Mouse (Mus musculus): ENCODE measurements at regions not wholly inside any gene's neighbourhood (a gene's known extent, or its start where the extent isn't known, plus 50 kb on each side); places are given as distances from the start of the nearest gene placed in this dataset.
A peak's percentile ranks its signal among the peaks of the same experiment; 100 is the strongest.

- Histone ChIP-seq H3K4me3 (ENCODE audit: low read depth, low read length) (no peak overlapping the region), H3K4me1 (replicated peaks; ENCODE audit: control insufficient read depth, insufficient read depth, low read length) (no peaks in the 10 kb centered on the region), H3K27me3 (replicated peaks; ENCODE audit: control insufficient read depth, insufficient read depth, low read length) (no peaks in the 10 kb centered on the region), H3K27ac (ENCODE audit: low read depth) (no peak overlapping the region), H3K9me3 (ENCODE audit: control insufficient read depth, low read length) (no peaks in the 10 kb centered on the region), H3K9ac (ENCODE audit: low read length) (no peak overlapping the region), H3K36me3 (ENCODE audit: control insufficient read depth, insufficient read depth, low read length) (no peaks in the 10 kb centered on the region), H3K4me2 (ENCODE audit: low read length) (no peak overlapping the region)
- ATAC-seq (replicated peaks; ENCODE audit: low FRiP score, low TSS enrichment, low read depth) (no peak), DNase-seq (ENCODE audit: low spot score) (no peak)
- 74% methylated on average over 4 of the region's 4 CpGs for WGBS
Observed at GRCm38 (mm10) chr6:17187106-17187505, 93.9 kb upstream of the Cav2 start.

GRCm38 (mm10) chr6:17195538-17195937, 85.4 kb upstream of the Cav2 start:
- 69% methylated on average over 4 of the region's 4 CpGs for WGBS
- no peak overlapping the region for H3K4me3 ChIP-seq (ENCODE audit: low read depth, low read length)
- H3K4me1 ChIP-seq (replicated peaks; ENCODE audit: control insufficient read depth, insufficient read depth, low read length), result peaks cover 7% of the 10 kb centered on the region; the same call in 1 of the 2 replicates
- no peaks in the 10 kb centered on the region for H3K27me3 ChIP-seq (replicated peaks; ENCODE audit: control insufficient read depth, insufficient read depth, low read length)
- H3K36me3 ChIP-seq (ENCODE audit: control insufficient read depth, insufficient read depth, low read length), result no peaks in the 10 kb centered on the region
- H3K9me3 ChIP-seq (ENCODE audit: control insufficient read depth, low read length), result no peaks in the 10 kb centered on the region
- H3K9ac ChIP-seq (ENCODE audit: low read length), result no peak overlapping the region
- no peak overlapping the region for H3K27ac ChIP-seq (ENCODE audit: low read depth)
- no peak for ATAC-seq (replicated peaks; ENCODE audit: low FRiP score, low TSS enrichment, low read depth)
- no peak overlapping the region for H3K4me2 ChIP-seq (ENCODE audit: low read length)
- no peak for DNase-seq (ENCODE audit: low spot score)

- Histone ChIP-seq H3K9ac (ENCODE audit: low read length) (no peak overlapping the region), H3K27me3 (replicated peaks; ENCODE audit: control insufficient read depth, insufficient read depth, low read length) (no peaks in the 10 kb centered on the region), H3K4me1 (replicated peaks; ENCODE audit: control insufficient read depth, insufficient read depth, low read length) (peaks cover 7% of the 10 kb centered on the region; the same call in 1 of the 2 replicates), H3K4me3 (ENCODE audit: low read depth, low read length) (no peak overlapping the region), H3K9me3 (ENCODE audit: control insufficient read depth, low read length) (no peaks in the 10 kb centered on the region), H3K27ac (ENCODE audit: low read depth) (no peak overlapping the region), H3K36me3 (ENCODE audit: control insufficient read depth, insufficient read depth, low read length) (no peaks in the 10 kb centered on the region), H3K4me2 (ENCODE audit: low read length) (no peak overlapping the region)
- WGBS, result 45% methylated on average over 18 of the region's 18 CpGs
- DNase-seq (ENCODE audit: low spot score) (no peak), ATAC-seq (replicated peaks; ENCODE audit: low FRiP score, low TSS enrichment, low read depth) (no peak)
Observed at GRCm38 (mm10) chr6:17197728-17198397, 83.1 kb upstream of the Cav2 start.

- no peak overlapping the region for H3K4me2 ChIP-seq (ENCODE audit: low read length)
- peaks cover 7% of the 10 kb centered on the region; the same call in 1 of the 2 replicates for H3K4me1 ChIP-seq (replicated peaks; ENCODE audit: control insufficient read depth, insufficient read depth, low read length)
- 0 out of 2 replicates have a peak overlapping the region, but pooled peaks have one; percentile 16 for H3K27ac ChIP-seq (ENCODE audit: low read depth)
- ATAC-seq (replicated peaks; ENCODE audit: low FRiP score, low TSS enrichment, low read depth), result no peak
- no peak overlapping the region for H3K4me3 ChIP-seq (ENCODE audit: low read depth, low read length)
- no peak overlapping the region for H3K9ac ChIP-seq (ENCODE audit: low read length)
- DNase-seq (ENCODE audit: low spot score), result no peak
- no peaks in the 10 kb centered on the region for H3K36me3 ChIP-seq (ENCODE audit: control insufficient read depth, insufficient read depth, low read length)
- 58% methylated on average over 9 of the region's 9 CpGs for WGBS
- no peaks in the 10 kb centered on the region for H3K27me3 ChIP-seq (replicated peaks; ENCODE audit: control insufficient read depth, insufficient read depth, low read length)
- H3K9me3 ChIP-seq (ENCODE audit: control insufficient read depth, low read length), result no peaks in the 10 kb centered on the region
Observed at GRCm38 (mm10) chr6:17198876-17199275, 82.1 kb upstream of the Cav2 start.

- no peak overlapping the region for H3K4me2 ChIP-seq (ENCODE audit: low read length)
- WGBS, result 61% methylated on average over 6 of the region's 6 CpGs
Observed at GRCm38 (mm10) chr6:17201916-17202636, 78.9 kb upstream of the Cav2 start.

GRCm38 (mm10) chr6:17203302-17203701, 77.7 kb upstream of the Cav2 start:
- no peaks in the 10 kb centered on the region for H3K36me3 ChIP-seq (ENCODE audit: control insufficient read depth, insufficient read depth, low read length)
- H3K4me2 ChIP-seq (ENCODE audit: low read length), result no peak overlapping the region
- H3K4me3 ChIP-seq (ENCODE audit: low read depth, low read length), result no peak overlapping the region
- peaks cover 7% of the 10 kb centered on the region; the same call in 1 of the 2 replicates for H3K4me1 ChIP-seq (replicated peaks; ENCODE audit: control insufficient read depth, insufficient read depth, low read length)
- H3K27ac ChIP-seq (ENCODE audit: low read depth), result no peak overlapping the region
- H3K9me3 ChIP-seq (ENCODE audit: control insufficient read depth, low read length), result no peaks in the 10 kb centered on the region
- no peaks in the 10 kb centered on the region for H3K27me3 ChIP-seq (replicated peaks; ENCODE audit: control insufficient read depth, insufficient read depth, low read length)
- WGBS, result 91% methylated on average over 5 of the region's 5 CpGs
- DNase-seq (ENCODE audit: low spot score) (no peak), ATAC-seq (replicated peaks; ENCODE audit: low FRiP score, low TSS enrichment, low read depth) (no peak)
- no peak overlapping the region for H3K9ac ChIP-seq (ENCODE audit: low read length)

More at GRCm38 (mm10) chr6:17201916-17202636, 78.9 kb upstream of the Cav2 start:
- H3K27me3 ChIP-seq (replicated peaks; ENCODE audit: control insufficient read depth, insufficient read depth, low read length), result no peaks in the 10 kb centered on the region
- ATAC-seq (replicated peaks; ENCODE audit: low FRiP score, low TSS enrichment, low read depth) (no peak), DNase-seq (ENCODE audit: low spot score) (no peak)
- H3K9ac ChIP-seq (ENCODE audit: low read length), result no peak overlapping the region
- no peaks in the 10 kb centered on the region for H3K36me3 ChIP-seq (ENCODE audit: control insufficient read depth, insufficient read depth, low read length)
- H3K9me3 ChIP-seq (ENCODE audit: control insufficient read depth, low read length), result no peaks in the 10 kb centered on the region
- H3K27ac ChIP-seq (ENCODE audit: low read depth), result no peak overlapping the region
- H3K4me1 ChIP-seq (replicated peaks; ENCODE audit: control insufficient read depth, insufficient read depth, low read length), result peaks cover 7% of the 10 kb centered on the region; the same call in 1 of the 2 replicates
- H3K4me3 ChIP-seq (ENCODE audit: low read depth, low read length), result no peak overlapping the region

- Histone ChIP-seq H3K9me3 (ENCODE audit: control insufficient read depth, low read length) (no peaks in the 10 kb centered on the region), H3K4me3 (ENCODE audit: low read depth, low read length) (no peak overlapping the region), H3K27ac (ENCODE audit: low read depth) (no peak overlapping the region), H3K9ac (ENCODE audit: low read length) (no peak overlapping the region), H3K4me1 (replicated peaks; ENCODE audit: control insufficient read depth, insufficient read depth, low read length) (peaks cover 2% of the 10 kb centered on the region; the same call in 1 of the 2 replicates), H3K4me2 (ENCODE audit: low read length) (no peak overlapping the region), H3K36me3 (ENCODE audit: control insufficient read depth, insufficient read depth, low read length) (no peaks in the 10 kb centered on the region), H3K27me3 (replicated peaks; ENCODE audit: control insufficient read depth, insufficient read depth, low read length) (no peaks in the 10 kb centered on the region)
- 78% methylated on average over 9 of the region's 9 CpGs for WGBS
- DNase-seq (ENCODE audit: low spot score) (no peak), ATAC-seq (replicated peaks; ENCODE audit: low FRiP score, low TSS enrichment, low read depth) (no peak)
Observed at GRCm38 (mm10) chr6:17203900-17204686, 76.9 kb upstream of the Cav2 start.

- H3K27me3 ChIP-seq (replicated peaks; ENCODE audit: control insufficient read depth, insufficient read depth, low read length), result no peaks in the 10 kb centered on the region
- ATAC-seq (replicated peaks; ENCODE audit: low FRiP score, low TSS enrichment, low read depth), result no peak
- H3K4me1 ChIP-seq (replicated peaks; ENCODE audit: control insufficient read depth, insufficient read depth, low read length), result no peaks in the 10 kb centered on the region
- H3K9me3 ChIP-seq (ENCODE audit: control insufficient read depth, low read length), result no peaks in the 10 kb centered on the region
- H3K4me2 ChIP-seq (ENCODE audit: low read length), result no peak overlapping the region
- H3K9ac ChIP-seq (ENCODE audit: low read length), result no peak overlapping the region
- no peak for DNase-seq (ENCODE audit: low spot score)
- 96% methylated on average over 3 of the region's 3 CpGs for WGBS
- H3K4me3 ChIP-seq (ENCODE audit: low read depth, low read length), result no peak overlapping the region
- no peak overlapping the region for H3K27ac ChIP-seq (ENCODE audit: low read depth)
- no peaks in the 10 kb centered on the region for H3K36me3 ChIP-seq (ENCODE audit: control insufficient read depth, insufficient read depth, low read length)
Observed at GRCm38 (mm10) chr6:17206932-17207331, 74.1 kb upstream of the Cav2 start.
